Mouse (Mus musculus): ENCODE measurements around the gene Ece2.

Ece2 gene

GRCm38 (mm10) chr16:20692241-20692965, 62.8 kb downstream of the Ece2 start:
- no peak for DNase-seq

- DNase-seq, result peak; percentile 97
These were observed 63.6 kb downstream of the Ece2 start, which contains the start of gene Fam131a for GRCm38 (mm10) chr16:20693111-20693701. Gene Fam131a (plus strand): TSS chr16:20693241.

- peak; percentile 90 for DNase-seq
These were observed 65.2 kb downstream of the Ece2 start for GRCm38 (mm10) chr16:20694781-20695180.

- peak; percentile 98 for DNase-seq
These were observed 66.1 kb downstream of the Ece2 start for GRCm38 (mm10) chr16:20695622-20696323.

Measured in layer of hippocampus, adult 9-11 months (tissue).